Mouse (Mus musculus): ENCODE measurements around the gene Tbc1d10c. TPM values are rescaled to one million over a fixed set of nuclear protein-coding genes. Genes with fewer than 3 reads are reported as not detected.

The Tbc1d10c gene
- total RNA-seq, 2 experiments from 2014 or later = 2.1 to 2.4 TPM

- intact Hi-C loops (cut with DNase I) = no loop called here
- no peak for DNase-seq
Observed at GRCm38 (mm10) chr19:4164721-4165120, 26.4 kb downstream of the Tbc1d10c start.

DNA sequence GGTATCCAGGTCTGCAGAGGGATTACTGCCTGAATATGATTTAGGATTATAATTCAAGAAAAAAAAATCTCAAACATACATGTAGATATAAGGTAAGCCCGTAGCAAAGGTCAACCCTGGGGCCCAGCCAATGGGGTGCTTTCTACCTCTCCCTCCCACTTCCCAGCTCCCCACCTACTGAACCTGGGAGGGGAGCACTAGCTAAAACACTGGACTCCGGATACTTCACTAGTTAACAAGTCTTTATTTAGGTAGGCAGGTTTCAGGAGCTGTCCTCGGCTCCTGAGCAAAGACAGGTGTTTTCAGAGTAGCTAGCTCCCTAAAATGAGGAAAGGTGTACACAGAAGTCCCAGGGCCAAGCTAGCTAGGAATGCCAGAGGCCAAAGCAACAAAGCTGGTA lies 27.0 kb downstream of the Tbc1d10c start:
- no peak for DNase-seq
- intact Hi-C loops (cut with DNase I) = no loop called here

DNA sequence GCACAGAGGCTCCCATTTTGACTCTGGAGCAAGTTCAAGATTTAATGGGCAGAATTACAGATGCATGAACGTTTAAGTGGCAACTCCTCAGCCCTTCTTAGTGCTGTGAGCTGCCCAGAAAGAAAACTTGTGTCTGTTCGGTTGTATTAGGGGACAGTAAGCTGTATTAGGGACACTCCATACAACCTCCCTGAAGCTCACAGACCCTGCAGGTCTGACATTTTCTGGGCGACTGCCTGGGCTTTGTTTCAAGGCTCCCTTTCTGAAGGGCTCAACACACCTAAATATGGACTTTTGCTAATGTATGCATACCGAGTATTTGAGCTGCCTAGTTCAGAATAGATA lies 27.6 kb downstream of the Tbc1d10c start:
- no peak for DNase-seq

GRCm38 (mm10) chr19:4162646-4163542 lies 28.2 kb downstream of the Tbc1d10c start, which contains the start of gene Rps6kb2:
Gene Rps6kb2, minus strand, starts transcription at chr19:4163354.
- peak; percentile 97 for DNase-seq
- intact Hi-C loops (cut with DNase I) = no loop called here

More for the DNA sequence above, 27.6 kb downstream of the Tbc1d10c start:
- intact Hi-C loops (cut with DNase I) = no loop called here

- DNase-seq = no peak
- intact Hi-C loops (cut with DNase I) = no loop called here
Observed at GRCm38 (mm10) chr19:4159049-4159448, 32.0 kb downstream of the Tbc1d10c start.

DNA sequence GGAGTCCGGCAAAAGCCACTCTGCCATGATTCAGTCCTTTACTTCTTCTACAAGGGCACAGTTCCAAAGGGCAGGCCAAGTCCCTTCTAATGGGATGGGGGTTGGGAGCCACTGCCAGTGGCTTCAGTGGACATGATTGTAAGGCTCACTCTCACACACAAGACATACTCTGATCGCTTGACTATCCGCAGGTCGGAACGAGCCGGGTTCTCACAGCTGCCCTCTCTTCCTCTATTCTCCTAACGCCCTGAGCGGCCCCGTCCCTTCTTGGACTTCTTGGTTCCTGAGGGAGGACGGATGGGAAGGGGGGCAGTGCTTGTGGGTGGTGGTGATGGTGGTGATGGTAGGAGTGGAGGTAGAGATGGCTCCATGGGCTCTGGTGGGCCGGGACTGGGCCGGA lies 34.3 kb downstream of the Tbc1d10c start:
- intact Hi-C loops (cut with DNase I) = no loop called here
- no peak for DNase-seq

- intact Hi-C loops (cut with DNase I) = no loop called here
- no peak for DNase-seq
Observed at GRCm38 (mm10) chr19:4156073-4156579, 35.0 kb downstream of the Tbc1d10c start.

GRCm38 (mm10) chr19:4155223-4156072 lies 35.6 kb downstream of the Tbc1d10c start:
- DNase-seq = no peak
- intact Hi-C loops (cut with DNase I) = no loop called here

DNA sequence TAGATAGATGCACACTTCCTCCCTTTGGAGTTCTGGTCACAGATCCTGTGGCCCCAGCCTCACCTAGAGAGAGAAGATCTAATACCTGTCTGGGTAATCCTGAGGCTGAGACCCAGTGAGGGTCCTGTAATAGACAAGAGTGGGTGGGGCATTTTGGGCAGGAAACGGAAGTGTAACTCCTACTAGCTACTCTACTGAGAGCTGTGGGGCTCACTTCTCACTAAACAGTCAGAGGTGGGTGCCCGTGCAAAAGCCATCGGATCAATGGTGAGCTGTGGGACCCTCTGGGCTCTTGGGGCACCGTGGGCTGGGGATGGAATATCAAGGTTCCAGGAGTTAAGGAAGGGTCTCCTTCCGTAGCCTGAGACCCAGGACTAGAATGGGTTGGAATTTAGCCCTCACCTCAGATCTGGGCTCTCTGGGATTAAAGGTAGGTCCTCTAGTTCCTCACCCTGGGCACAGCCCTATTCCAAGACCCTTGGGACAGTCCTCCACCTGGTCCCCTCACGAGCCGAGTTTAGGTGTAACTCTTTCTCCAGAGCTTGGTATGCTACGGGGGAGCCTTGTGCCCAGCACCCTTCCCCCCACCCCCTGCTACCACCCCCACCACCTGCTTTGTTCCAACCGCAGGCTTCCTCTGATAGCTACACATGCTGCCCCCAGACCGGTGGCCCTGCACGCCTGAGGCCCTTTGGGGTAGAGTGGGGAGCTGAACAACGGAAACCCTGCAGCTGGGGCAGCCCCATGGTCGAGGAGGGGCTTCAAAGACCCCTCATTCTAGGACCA lies 36.5 kb downstream of the Tbc1d10c start:
- intact Hi-C loops (cut with DNase I) = no loop called here
- DNase-seq = no peak

DNA sequence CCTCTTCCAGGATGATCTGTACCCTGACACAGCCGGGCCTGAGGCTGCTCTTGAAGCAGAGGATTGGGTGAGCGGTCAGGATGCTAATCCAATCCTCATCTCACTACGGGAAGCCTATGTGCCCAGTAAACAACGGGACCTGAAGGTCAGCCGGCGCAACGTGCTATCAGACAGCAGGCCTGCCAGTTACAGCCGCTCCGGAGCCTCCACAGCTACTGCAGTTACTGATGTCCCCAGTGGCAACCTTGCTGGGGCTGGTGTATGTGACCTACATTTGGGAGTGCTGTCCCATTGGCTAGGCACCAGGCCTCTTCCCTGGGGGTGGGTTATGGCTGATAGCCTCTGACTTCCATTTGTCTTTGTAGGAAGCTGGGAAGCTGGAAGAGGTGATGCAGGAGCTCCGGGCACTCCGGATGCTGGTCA lies 37.8 kb downstream of the Tbc1d10c start, which contains the start of gene Ptprcap:
Gene Ptprcap (plus strand): TSS at position 373 of the 423 bp plus-strand sequence.
- intact Hi-C loops (cut with DNase I) = no loop called here
- DNase-seq = peak; percentile 45

GRCm38 (mm10) chr19:4152445-4153231 lies 38.4 kb downstream of the Tbc1d10c start:
- DNase-seq = peak; percentile 53
- intact Hi-C loops (cut with DNase I) = no loop called here

DNA sequence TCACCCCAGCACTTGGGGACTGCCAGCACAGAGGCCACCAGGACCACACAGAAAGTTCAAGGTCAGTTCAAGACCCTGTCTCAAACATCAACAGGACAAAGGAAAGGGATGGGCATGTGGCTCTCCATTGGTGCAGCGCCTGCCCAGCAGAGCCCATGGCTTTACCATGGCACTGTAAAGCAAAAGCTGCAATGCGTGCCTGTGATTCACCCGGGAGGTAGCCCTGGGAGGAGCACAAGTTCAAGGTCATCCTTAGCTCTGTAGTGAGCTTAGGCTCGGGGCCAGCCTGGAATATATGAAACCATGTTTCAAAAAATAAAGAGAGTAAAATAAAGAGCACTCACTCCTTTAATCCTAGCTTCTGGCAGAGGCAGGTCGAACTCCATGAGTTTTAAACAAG lies 39.2 kb downstream of the Tbc1d10c start:
- intact Hi-C loops (cut with DNase I) = no loop called here
- no peak for DNase-seq

DNA sequence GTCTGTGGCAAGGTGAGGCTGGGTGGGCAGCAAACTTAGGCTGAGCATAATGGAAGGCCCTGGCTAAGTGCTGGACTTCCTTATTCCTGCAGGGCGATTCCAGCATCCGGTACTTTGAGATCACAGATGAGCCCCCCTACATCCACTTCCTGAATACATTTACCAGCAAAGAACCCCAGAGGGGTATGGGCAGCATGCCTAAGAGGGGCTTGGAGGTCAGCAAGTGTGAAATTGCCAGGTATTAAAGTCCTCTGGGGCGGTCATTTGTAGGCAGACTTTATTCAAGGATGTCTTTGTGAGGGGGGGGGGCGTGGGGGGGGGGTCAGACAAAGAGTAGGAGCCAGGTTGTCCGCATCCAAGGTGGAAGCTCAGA lies 39.6 kb downstream of the Tbc1d10c start:
- intact Hi-C loops (cut with DNase I) = no loop called here
- no peak for DNase-seq

GRCm38 (mm10) chr19:4150567-4151487 lies 40.3 kb downstream of the Tbc1d10c start:
- no peak for DNase-seq
- intact Hi-C loops (cut with DNase I) = no loop called here

DNA sequence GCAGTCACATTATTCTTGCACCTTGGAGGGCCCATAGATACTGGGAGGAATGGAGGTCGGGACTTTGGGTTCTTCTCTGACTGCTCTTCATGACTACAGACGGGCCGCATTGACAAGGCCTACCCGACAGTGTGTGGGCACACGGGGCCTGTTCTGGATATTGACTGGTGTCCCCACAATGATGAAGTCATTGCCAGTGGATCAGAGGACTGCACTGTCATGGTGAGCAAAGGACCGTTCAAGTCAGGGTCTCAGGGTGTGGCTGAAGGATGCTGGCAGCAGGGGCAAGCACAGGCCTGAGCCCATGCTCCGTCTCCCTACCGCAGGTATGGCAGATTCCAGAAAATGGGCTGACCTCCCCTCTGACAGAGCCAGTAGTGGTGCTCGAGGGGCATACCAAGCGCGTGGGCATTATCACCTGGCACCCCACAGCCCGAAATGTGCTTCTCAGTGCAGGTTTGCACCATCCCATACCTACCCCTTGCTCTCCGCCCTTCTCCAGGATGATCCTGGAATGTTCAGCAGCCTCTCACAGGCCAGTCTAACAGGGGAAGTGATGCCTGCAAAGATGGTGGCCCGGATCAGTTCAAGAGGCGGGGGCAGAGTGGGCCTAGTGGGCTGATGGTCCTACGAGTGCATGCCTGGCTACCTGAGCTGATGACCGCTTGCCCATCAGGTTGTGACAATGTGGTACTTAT lies 41.2 kb downstream of the Tbc1d10c start:
- intact Hi-C loops (cut with DNase I) = no loop called here
- DNase-seq = no peak

- DNase-seq = no peak
- intact Hi-C loops (cut with DNase I) = no loop called here
Observed at GRCm38 (mm10) chr19:4149283-4149682, 41.8 kb downstream of the Tbc1d10c start.

DNA sequence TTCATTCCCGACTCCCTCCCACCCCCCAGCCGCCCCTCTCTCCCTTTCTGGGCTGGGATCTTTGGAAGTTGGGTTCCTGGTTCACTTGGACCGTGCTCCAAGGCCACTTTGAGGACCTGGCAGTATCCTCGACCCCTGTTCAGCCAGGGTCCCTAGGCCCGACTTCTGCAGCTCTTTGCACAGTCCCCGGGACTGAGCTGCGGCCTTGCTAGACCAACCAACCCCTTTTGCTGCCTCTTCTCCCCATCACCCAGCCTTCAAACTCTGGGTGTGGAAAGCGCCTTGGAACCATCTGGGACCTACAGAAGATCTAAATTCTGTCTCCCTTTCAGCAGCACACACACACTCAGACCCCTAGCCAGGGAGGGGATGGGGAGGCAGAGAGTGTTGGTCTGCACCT lies 42.3 kb downstream of the Tbc1d10c start:
- intact Hi-C loops (cut with DNase I) = no loop called here
- DNase-seq = no peak

- intact Hi-C loops (cut with DNase I) = no loop called here
- peak; percentile 96 for DNase-seq
Observed at GRCm38 (mm10) chr19:4148491-4148806, 42.6 kb downstream of the Tbc1d10c start, which contains the start of gene Coro1b. Gene Coro1b, plus strand, starts transcription at chr19:4148619.

All from left cerebral cortex, postnatal 4 days (tissue).